Comparison of ENCODE assay signal across 17 mouse cellular contexts in the genomic region with DNA sequence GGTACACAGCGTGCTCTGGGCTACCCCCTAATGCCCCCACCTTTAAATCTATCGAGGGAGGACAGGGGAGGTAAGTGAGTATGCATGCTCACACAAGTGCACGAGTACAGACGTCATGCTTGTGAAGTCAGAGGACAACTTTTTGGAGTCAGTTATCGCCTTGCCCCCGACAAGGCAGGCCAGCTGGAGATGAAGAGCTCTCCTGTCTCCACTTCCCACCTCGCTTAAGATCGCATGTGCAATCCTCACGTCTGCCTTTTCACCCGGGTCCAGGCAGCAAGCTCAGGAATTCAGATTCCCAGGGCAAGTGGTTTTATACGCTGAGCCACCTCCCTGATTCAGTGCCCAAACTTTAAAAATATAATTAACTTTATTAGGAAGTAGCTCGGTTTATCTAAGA.
"Had no signal": no experiment of that assay in that cellular context is flagged by ENCODE, and none has a peak within 500 bp of the region (broad histone marks: within the 10 kb centered on the region; RNA-seq: fewer than 3 reads in every experiment).

No protein-coding gene starts in this region.

- H3K36me3 ChIP-seq: midbrain, embryonic 15.5 days; neural tube, embryonic 15.5 days had no signal

- H3K27me3 ChIP-seq: liver, embryonic 13.5 days; midbrain, embryonic 15.5 days; neural tube, embryonic 15.5 days had no signal

- H3K4me2 ChIP-seq: liver, embryonic 13.5 days; midbrain, embryonic 15.5 days; neural tube, embryonic 15.5 days had no signal

- ATAC-seq: intestine, postnatal 0 days; midbrain, embryonic 15.5 days had no signal

- DNase-seq: kidney, adult 8-10 months; kidney, postnatal 36 days; layer of hippocampus, postnatal 36 days; liver, embryonic 13.5 days; lung, adult 2 months; right cerebral cortex, adult 18-20 months; right cerebral cortex, postnatal 25 days; spleen, adult 18-20 months; thymus, adult 18-20 months; thymus, postnatal 36 days had no signal

- H3K9ac ChIP-seq: liver, embryonic 13.5 days; midbrain, embryonic 15.5 days; neural tube, embryonic 15.5 days had no signal

- H3K9me3 ChIP-seq: liver, embryonic 13.5 days; midbrain, embryonic 15.5 days; neural tube, embryonic 15.5 days had no signal

- H3K4me3 ChIP-seq: left cerebral cortex, adult 2 months; liver, embryonic 13.5 days; midbrain, embryonic 15.5 days; myocyte; neural tube, embryonic 15.5 days had no signal

- H3K27ac ChIP-seq: kidney, postnatal 0 days; left cerebral cortex, adult 2 months; liver, embryonic 13.5 days; macrophage; midbrain, embryonic 15.5 days; neural tube, embryonic 15.5 days had no signal
